Mouse (Mus musculus) midbrain, embryonic 16.5 days (tissue): ENCODE data around the gene Iqck. TPM values are rescaled to one million over a fixed set of nuclear protein-coding genes. Genes with fewer than 3 reads are reported as not detected.
A peak's percentile ranks its signal among the peaks of the same experiment; 100 is the strongest.

Source experiments
- ATAC-seq: fragments of 200-750 bp; cut with Nextera tagmentation; 2 replicates; pipeline ENCODE4 v1.8.0; 2017; ENCODE audit warnings: moderate TSS enrichment
- H3K27ac ChIP-seq: fragments of 300-500 bp; sonication (generic); 2 replicates; pipeline ENCODE4 v1.5.1; 2014; ENCODE audit warnings: mild to moderate bottlenecking, low read length, mixed read lengths
- H3K27me3 ChIP-seq: fragments of 300-500 bp; sonication (generic); 2 replicates; pipeline ENCODE4 v1.6.1; 2014; ENCODE audit warnings: low read depth, low read length, mixed read lengths; ENCODE audit not compliant: control insufficient read depth, insufficient read depth
- H3K36me3 ChIP-seq: fragments of 300-500 bp; sonication (generic); 2 replicates; pipeline ENCODE4 v1.6.1; 2014; ENCODE audit warnings: mild to moderate bottlenecking, low read length, moderate library complexity, mixed read lengths; ENCODE audit not compliant: control insufficient read depth, insufficient read depth
- H3K4me1 ChIP-seq: fragments of 300-500 bp; sonication (generic); 2 replicates; pipeline ENCODE4 v1.6.1; 2014; ENCODE audit warnings: mild to moderate bottlenecking, low read length, mixed read lengths; ENCODE audit not compliant: control insufficient read depth, insufficient read depth
- H3K4me2 ChIP-seq: fragments of 300-500 bp; sonication (generic); 2 replicates; pipeline ENCODE4 v1.6.1; 2014; ENCODE audit warnings: mild to moderate bottlenecking, low read length, mixed read lengths
- H3K4me3 ChIP-seq: fragments of 300-500 bp; sonication (generic); 2 replicates; pipeline ENCODE4 v1.5.1; 2014; ENCODE audit warnings: low read depth, mild to moderate bottlenecking, low read length, moderate library complexity, mixed read lengths
- H3K9ac ChIP-seq: fragments of 300-500 bp; sonication (generic); 2 replicates; pipeline ENCODE4 v1.6.1; 2014; ENCODE audit warnings: low read depth, low read length, mixed read lengths
- H3K9me3 ChIP-seq: fragments of 300-500 bp; sonication (generic); replicated peaks from 2 replicates; pipeline ENCODE4 v1.6.1; 2014; ENCODE audit warnings: mild to moderate bottlenecking, low read length, mixed read lengths; ENCODE audit not compliant: control insufficient read depth, poor library complexity, severe bottlenecking
- WGBS: fragments of 180-500 bp; shearing (Covaris S2); extraction: QIAGEN DNeasy Blood & Tissue Kit; methylation state at CpG from one replicate; pipeline ENCODE4 v1.1.7; 2014; 5-methylcytosine and 5-hydroxymethylcytosine counted together
- polyA plus RNA-seq: library from polyadenylated mRNA; unstranded; fragments of >200 nt; fragmentation: Nextera tagmentation; extraction: Ambion mirVana; gene quantifications from 2 replicates; pipeline ENCODE4 v1.2.1, GENCODE M21; 2015

The Iqck gene
- polyA plus RNA-seq, 1 experiment from 2014 or later = 4.8 TPM

DNA sequence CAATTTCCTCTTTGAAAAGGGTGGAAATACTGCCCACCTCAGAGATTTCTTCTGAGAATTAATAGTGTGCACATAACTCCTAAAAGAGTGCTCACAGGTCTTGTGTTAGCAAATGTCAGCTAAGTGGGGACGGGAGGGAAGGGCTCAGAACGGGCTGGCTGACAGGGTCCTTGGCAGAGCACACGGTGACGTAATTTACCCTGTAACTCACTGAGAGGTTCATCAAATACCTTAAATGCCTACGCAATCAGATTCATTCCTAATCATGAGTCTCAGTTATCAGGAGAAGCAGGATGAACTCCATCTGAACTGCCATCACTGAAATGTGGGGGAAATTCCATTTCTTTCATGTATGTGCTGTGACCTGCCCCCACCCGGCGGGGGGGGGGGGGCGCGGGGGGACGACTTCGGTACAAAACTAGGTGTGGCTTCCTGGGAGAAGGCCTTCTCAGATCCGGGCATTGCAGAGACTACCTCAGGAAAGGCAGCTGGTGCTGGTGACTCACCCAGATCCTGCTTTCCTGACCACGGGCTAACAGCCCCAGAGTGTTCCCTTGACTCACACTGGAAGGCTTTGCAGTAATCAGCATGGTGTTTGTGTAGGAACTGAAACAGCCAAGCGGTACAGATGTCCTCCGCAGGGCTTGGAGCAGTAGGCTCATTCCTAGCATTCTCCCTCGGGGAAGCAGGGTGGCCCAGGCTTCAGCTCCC, 74.2 kb downstream of the Iqck start:
- H3K27me3 ChIP-seq = no peaks in the 10 kb centered on the region
- WGBS = 44% methylated on average over 16 of the region's 16 CpGs
- H3K9ac ChIP-seq = no peak overlapping the region
- no peak overlapping the region for H3K4me2 ChIP-seq
- ATAC-seq = no peak
- no peaks in the 10 kb centered on the region for H3K9me3 ChIP-seq
- no peak overlapping the region for H3K4me3 ChIP-seq
- no peak overlapping the region for H3K27ac ChIP-seq
- no peaks in the 10 kb centered on the region for H3K4me1 ChIP-seq
- H3K36me3 ChIP-seq = no peaks in the 10 kb centered on the region

DNA sequence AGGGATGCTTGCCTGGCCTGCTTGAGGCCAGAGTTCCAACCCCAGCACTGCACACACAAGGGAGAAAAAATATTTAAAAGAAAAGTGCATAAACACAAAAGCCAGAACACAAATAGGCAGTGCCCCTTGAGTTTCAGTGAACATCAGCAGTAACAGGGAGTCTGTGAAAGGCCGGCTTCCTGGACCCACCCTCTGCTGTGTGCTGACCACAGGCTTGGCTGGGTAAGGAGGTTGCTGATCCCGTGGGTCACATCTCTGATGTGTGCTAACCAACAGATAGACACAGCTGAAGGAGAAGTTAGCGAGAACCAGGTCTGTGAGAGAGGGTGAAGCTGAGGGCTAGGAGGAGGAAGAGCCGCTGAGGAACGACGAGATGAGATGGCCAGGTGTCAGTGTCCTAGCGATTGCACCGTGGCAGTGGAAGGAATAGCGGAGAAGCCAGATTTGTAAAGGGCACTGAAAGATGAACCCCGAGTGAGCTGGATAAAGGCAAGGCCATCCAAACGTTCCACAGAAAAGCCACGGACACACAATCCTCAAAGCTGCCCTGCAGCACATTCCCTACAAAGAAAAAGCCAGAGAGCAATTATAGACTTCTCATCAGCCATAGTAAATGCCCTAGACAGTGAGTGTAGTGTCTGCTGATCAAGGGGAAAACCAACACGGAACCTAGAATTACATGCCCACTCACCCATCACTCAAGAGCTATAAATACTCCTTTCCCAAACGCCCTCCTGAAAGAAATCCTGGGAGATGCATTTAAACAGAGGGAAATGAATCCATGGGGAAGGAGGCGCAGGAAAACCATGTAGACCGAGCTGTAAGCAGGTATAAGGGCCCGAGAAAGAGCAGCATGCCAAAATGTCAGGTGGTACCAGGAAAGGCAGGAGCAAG, 76.2 kb downstream of the Iqck start:
- no peak overlapping the region for H3K9ac ChIP-seq
- H3K4me2 ChIP-seq = no peak overlapping the region
- ATAC-seq = no peak
- no peak overlapping the region for H3K27ac ChIP-seq
- no peak overlapping the region for H3K4me3 ChIP-seq
- H3K9me3 ChIP-seq = no peaks in the 10 kb centered on the region
- no peaks in the 10 kb centered on the region for H3K36me3 ChIP-seq
- no peaks in the 10 kb centered on the region for H3K4me1 ChIP-seq
- 75% methylated on average over 17 of the region's 17 CpGs for WGBS
- H3K27me3 ChIP-seq = no peaks in the 10 kb centered on the region

DNA sequence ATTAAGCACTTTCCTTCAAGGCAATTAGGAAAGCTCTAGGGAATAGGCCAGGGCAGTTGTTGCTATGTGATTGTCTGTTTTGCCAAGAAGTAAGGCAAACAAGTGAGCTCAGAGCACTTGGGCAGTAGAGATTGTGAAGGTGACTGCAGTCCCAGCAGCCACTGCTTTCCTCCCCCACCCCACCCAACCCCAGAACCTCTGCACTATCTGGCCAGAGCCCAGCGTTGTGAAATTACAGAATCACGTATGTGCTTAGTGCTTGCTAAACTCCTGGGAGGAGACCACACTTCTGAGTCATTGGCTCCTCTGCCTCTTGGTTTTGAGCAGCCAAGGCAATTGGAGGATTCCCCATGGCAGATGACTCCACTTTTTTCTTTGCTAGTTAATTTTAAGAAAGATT, 79.8 kb downstream of the Iqck start:
- Histone ChIP-seq H3K4me3 (no peak overlapping the region), H3K27me3 (no peaks in the 10 kb centered on the region), H3K9me3 (no peaks in the 10 kb centered on the region), H3K4me1 (no peaks in the 10 kb centered on the region), H3K9ac (no peak overlapping the region), H3K27ac (no peak overlapping the region), H3K4me2 (no peak overlapping the region), H3K36me3 (no peaks in the 10 kb centered on the region)
- 81% methylated on average over 2 of the region's 2 CpGs for WGBS
- no peak for ATAC-seq

GRCm38 (mm10) chr7:118936844-118937243, 81.3 kb downstream of the Iqck start:
- H3K27me3 ChIP-seq = no peaks in the 10 kb centered on the region
- 6% methylated on average over 4 of the region's 4 CpGs for WGBS
- H3K27ac ChIP-seq = no peak overlapping the region
- no peak overlapping the region for H3K4me3 ChIP-seq
- no peaks in the 10 kb centered on the region for H3K36me3 ChIP-seq
- H3K4me1 ChIP-seq = no peaks in the 10 kb centered on the region
- no peaks in the 10 kb centered on the region for H3K9me3 ChIP-seq
- ATAC-seq = peak; percentile 56; the same call in 1 of the 2 replicates
- H3K4me2 ChIP-seq = no peak overlapping the region
- H3K9ac ChIP-seq = no peak overlapping the region

DNA sequence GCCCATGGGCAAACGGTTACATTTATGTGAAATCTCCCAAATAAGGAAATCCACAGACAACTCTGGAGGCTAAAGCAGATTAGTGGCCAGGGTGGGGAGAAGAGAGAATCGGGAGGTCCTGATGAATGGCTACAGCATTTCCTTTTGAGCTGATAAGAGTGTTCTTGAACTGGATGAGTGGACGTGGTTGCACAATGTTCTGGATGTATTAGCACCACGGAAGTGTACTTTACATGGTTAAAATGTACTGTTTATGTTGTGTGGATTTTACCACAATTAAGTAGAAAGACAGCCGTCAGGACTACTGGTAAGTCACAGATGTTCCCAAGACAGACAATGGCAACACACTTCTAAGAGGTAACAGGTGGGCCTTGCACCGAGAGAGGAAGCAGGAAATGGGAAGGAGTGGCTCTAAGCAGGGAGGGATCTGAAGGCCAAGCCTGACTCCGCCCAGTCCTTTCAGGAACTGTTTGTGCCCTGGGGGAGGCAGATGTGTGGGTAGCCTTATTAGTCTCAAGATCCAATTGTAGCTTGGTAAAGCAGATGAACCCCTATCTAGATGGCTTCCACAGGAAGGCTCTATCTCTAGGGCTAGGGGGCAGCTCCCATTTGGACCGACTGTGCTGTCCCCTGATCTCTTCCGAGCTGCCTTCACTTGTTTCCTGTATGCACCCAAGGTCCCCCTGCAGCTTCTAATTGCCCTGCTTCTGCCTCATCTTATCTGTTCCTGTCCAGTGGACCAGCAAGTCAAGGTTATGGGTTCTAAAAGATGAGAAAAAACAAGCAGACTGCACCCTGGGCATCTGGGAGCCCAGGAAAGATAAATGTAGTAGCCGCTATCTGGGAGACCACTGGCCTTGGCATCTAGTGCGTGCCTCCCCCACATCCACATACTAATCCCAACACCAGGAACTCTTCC, 82.2 kb downstream of the Iqck start:
- no peak overlapping the region for H3K4me2 ChIP-seq
- H3K27me3 ChIP-seq = no peaks in the 10 kb centered on the region
- ATAC-seq = no peak
- H3K36me3 ChIP-seq = no peaks in the 10 kb centered on the region
- no peak overlapping the region for H3K27ac ChIP-seq
- WGBS = 77% methylated on average over 11 of the region's 11 CpGs
- no peak overlapping the region for H3K4me3 ChIP-seq
- no peaks in the 10 kb centered on the region for H3K9me3 ChIP-seq
- H3K9ac ChIP-seq = no peak overlapping the region
- no peaks in the 10 kb centered on the region for H3K4me1 ChIP-seq

- Histone ChIP-seq H3K27me3 (no peaks in the 10 kb centered on the region), H3K9ac (no peak overlapping the region), H3K4me3 (no peak overlapping the region), H3K27ac (no peak overlapping the region), H3K4me2 (no peak overlapping the region), H3K9me3 (no peaks in the 10 kb centered on the region), H3K4me1 (no peaks in the 10 kb centered on the region), H3K36me3 (no peaks in the 10 kb centered on the region)
- ATAC-seq = no peak
- WGBS = 80% methylated on average over 3 of the region's 3 CpGs
These were observed 86.7 kb downstream of the Iqck start for GRCm38 (mm10) chr7:118942297-118942696.

DNA sequence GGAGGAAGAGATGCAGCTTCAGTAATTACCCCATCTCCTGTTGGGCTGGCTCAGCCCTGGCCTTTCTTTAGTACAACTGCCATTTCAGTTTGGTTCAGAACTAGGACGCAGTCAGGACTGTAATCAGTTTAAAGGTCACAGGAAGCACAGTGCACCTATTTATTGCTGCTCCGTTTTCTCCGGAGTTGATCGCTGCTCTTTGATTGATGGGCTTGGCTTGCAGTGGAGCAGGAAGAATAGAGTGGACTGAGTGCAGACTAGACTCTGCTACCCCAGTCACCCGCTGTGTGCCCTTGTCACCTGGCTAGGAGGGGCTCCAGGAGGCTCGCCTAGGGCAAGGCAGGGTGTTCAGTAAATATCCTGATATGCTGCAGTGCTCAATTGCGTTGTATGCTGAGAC, 87.6 kb downstream of the Iqck start:
- Histone ChIP-seq H3K9ac (no peak overlapping the region), H3K27me3 (no peaks in the 10 kb centered on the region), H3K4me3 (no peak overlapping the region), H3K36me3 (no peaks in the 10 kb centered on the region), H3K4me2 (no peak overlapping the region), H3K9me3 (no peaks in the 10 kb centered on the region), H3K27ac (no peak overlapping the region), H3K4me1 (no peaks in the 10 kb centered on the region)
- WGBS = 61% methylated on average over 7 of the region's 7 CpGs
- ATAC-seq = no peak

DNA sequence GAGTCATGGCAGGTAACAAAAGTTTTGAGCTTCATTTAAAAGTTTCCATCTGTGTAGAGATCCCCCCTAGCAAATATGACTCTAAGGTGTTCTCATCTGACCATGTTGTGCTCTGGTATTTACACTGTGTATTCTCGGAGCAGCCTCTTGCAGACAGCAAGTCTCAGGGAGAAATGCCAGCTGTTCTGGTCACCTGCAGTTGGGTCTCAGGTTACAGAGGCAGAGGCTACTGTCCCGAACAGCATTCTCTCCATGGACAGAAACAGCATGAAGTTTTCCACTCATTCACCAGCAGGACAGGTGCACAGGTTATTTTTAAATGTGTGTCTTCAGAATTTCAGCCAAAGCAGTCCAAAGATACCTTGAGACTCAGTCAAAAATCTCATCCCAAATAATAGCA, 89.3 kb downstream of the Iqck start:
- H3K4me1 ChIP-seq = no peaks in the 10 kb centered on the region
- H3K27ac ChIP-seq = no peak overlapping the region
- 39% methylated on average over 2 of the region's 2 CpGs for WGBS
- no peaks in the 10 kb centered on the region for H3K9me3 ChIP-seq
- no peak overlapping the region for H3K9ac ChIP-seq
- H3K27me3 ChIP-seq = no peaks in the 10 kb centered on the region
- H3K36me3 ChIP-seq = no peaks in the 10 kb centered on the region
- H3K4me3 ChIP-seq = no peak overlapping the region
- ATAC-seq = no peak
- no peak overlapping the region for H3K4me2 ChIP-seq
